Mouse (Mus musculus) erythroblast, embryonic 14.5 days (primary cell): ENCODE results near the gene Uap1l1.

Experiments
- GATA1 ChIP-seq: IDR thresholded peaks from 2 replicates; pipeline ENCODE4 v1.6.1; 2012; ENCODE audit warnings: low read length, inconsistent platforms, mixed read lengths
- TAL1 ChIP-seq: IDR thresholded peaks from 3 replicates; pipeline ENCODE4 v1.6.1; 2012; ENCODE audit warnings: low read length, inconsistent platforms, mixed read lengths

- TF ChIP-seq TAL1 (no peak), GATA1 (no peak)
These were observed 11.1 kb upstream of the Uap1l1 start for GRCm38 (mm10) chr2:25376589-25376988.
